Mouse (Mus musculus) cerebellum, adult 2 months (tissue): ENCODE results near the gene Sh3pxd2b.

Experiments used
- CTCF ChIP-seq: fragments of 200-500 bp; IDR thresholded peaks from 2 replicates; pipeline ENCODE4 v1.5.1; 2011; ENCODE audit warnings: low read depth, mild to moderate bottlenecking, control low read depth, low read length, moderate library complexity, borderline replicate concordance; ENCODE audit not compliant: insufficient read depth
- POLR2A ChIP-seq: fragments of 200-500 bp; IDR thresholded peaks from 2 replicates; pipeline ENCODE4 v1.6.1; 2011; ENCODE audit warnings: low read length, control low read depth, borderline replicate concordance; ENCODE audit not compliant: insufficient read depth

- TF ChIP-seq CTCF (no peak), POLR2A (no peak)
Measured at GRCm38 (mm10) chr11:32393095-32393494, 45.5 kb downstream of the Sh3pxd2b start.
